Mouse (Mus musculus) limb, embryonic 15.5 days (tissue): Measurements from ENCODE around the gene Olfr921. TPM values are rescaled to one million over a fixed set of nuclear protein-coding genes. Genes with fewer than 3 reads are reported as not detected.

ENCODE experiments used
- ATAC-seq: fragments of 200-750 bp; cut with Nextera tagmentation; 2 replicates; pipeline ENCODE4 v1.8.0; 2017; ENCODE audit warnings: low read depth, moderate TSS enrichment; ENCODE audit not compliant: insufficient number of reproducible peaks, low FRiP score, low TSS enrichment
- H3K27ac ChIP-seq: fragments of 300-500 bp; sonication (generic); 2 replicates; pipeline ENCODE4 v1.5.1; 2015; ENCODE audit warnings: moderate library complexity, mild to moderate bottlenecking, inconsistent platforms
- H3K27me3 ChIP-seq: fragments of 300-500 bp; sonication (generic); 2 replicates; pipeline ENCODE4 v1.6.1; 2015; ENCODE audit warnings: inconsistent platforms
- H3K36me3 ChIP-seq: fragments of 300-500 bp; sonication (generic); 2 replicates; pipeline ENCODE4 v1.6.1; 2015; ENCODE audit warnings: inconsistent platforms
- H3K4me1 ChIP-seq: fragments of 300-500 bp; sonication (generic); 2 replicates; pipeline ENCODE4 v1.6.1; 2015; ENCODE audit warnings: inconsistent platforms
- H3K4me2 ChIP-seq: fragments of 300-500 bp; sonication (generic); 2 replicates; pipeline ENCODE4 v1.6.1; 2015; ENCODE audit warnings: mild to moderate bottlenecking, inconsistent platforms
- H3K4me3 ChIP-seq: fragments of 300-500 bp; sonication (generic); 2 replicates; pipeline ENCODE4 v1.5.1; 2015; ENCODE audit warnings: mild to moderate bottlenecking, inconsistent platforms
- H3K9ac ChIP-seq: fragments of 300-500 bp; sonication (generic); 2 replicates; pipeline ENCODE4 v1.6.1; 2015; ENCODE audit warnings: inconsistent platforms
- H3K9me3 ChIP-seq: fragments of 300-500 bp; sonication (generic); 2 replicates; pipeline ENCODE4 v1.6.1; 2016; ENCODE audit warnings: inconsistent platforms
- WGBS: fragments of 180-500 bp; shearing (Covaris S2); methylation state at CpG from one replicate; pipeline ENCODE4 v1.1.7; 2015; 5-methylcytosine and 5-hydroxymethylcytosine counted together
- polyA plus RNA-seq: library from polyadenylated mRNA; unstranded; fragments of >200 nt; fragmentation: Nextera tagmentation; extraction: Ambion mirVana; gene quantifications from 2 replicates; pipeline ENCODE4 v1.2.1, GENCODE M21; 2015

Olfr921 gene
- polyA plus RNA-seq, result not detected in 2 replicates

DNA sequence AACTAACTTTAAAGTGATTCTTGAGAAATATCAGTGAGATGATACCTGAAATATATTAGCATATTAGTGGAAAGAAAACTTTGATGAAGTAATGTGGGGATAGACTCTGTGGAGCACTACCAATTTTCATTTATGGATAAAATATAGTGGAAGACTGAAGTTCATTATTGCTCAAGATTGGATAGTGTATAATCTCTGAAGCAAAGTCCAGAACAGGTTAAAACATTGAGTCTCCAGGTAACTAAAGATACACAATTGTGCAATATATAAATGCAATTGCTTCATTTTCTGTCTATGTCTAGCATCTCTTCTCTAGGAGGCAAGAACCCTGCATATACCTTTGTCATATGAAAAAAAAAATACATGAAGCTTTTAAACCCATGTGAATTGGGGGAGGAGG, at the start of gene Olfr921:
Gene Olfr921 (plus strand): TSS at position 301 of the 400 bp plus-strand sequence.
- Histone ChIP-seq H3K4me1 (no peaks in the 10 kb centered on the region), H3K9ac (no peak within 1 kb of the TSS), H3K27me3 (no peaks in the 10 kb centered on the region), H3K4me3 (no peak within 1 kb of the TSS), H3K9me3 (no peaks in the 10 kb centered on the region), H3K27ac (no peak within 1 kb of the TSS), H3K4me2 (no peak within 1 kb of the TSS), H3K36me3 (no peaks in the 10 kb centered on the region)
- ATAC-seq, result no peak

- Histone ChIP-seq H3K9ac (no peak overlapping the region), H3K4me3 (no peak overlapping the region), H3K27ac (no peak overlapping the region), H3K4me2 (no peak overlapping the region), H3K4me1 (peaks cover 7% of the 10 kb centered on the region), H3K36me3 (peaks cover 26% of the 10 kb centered on the region), H3K27me3 (no peaks in the 10 kb centered on the region), H3K9me3 (no peaks in the 10 kb centered on the region)
- ATAC-seq, result no peak
- WGBS, result 95% methylated on average over 1 of the region's 1 CpGs
Measured at GRCm38 (mm10) chr9:38724044-38724443, 48.8 kb upstream of the Olfr921 start.

- Histone ChIP-seq H3K4me3 (no peak overlapping the region), H3K36me3 (peaks cover 24% of the 10 kb centered on the region), H3K4me2 (no peak overlapping the region), H3K4me1 (no peaks in the 10 kb centered on the region), H3K27me3 (no peaks in the 10 kb centered on the region), H3K9ac (no peak overlapping the region), H3K9me3 (no peaks in the 10 kb centered on the region), H3K27ac (no peak overlapping the region)
- ATAC-seq, result no peak
- WGBS, result 79% methylated on average over 3 of the region's 3 CpGs
Measured at GRCm38 (mm10) chr9:38728218-38728617, 44.6 kb upstream of the Olfr921 start.

DNA sequence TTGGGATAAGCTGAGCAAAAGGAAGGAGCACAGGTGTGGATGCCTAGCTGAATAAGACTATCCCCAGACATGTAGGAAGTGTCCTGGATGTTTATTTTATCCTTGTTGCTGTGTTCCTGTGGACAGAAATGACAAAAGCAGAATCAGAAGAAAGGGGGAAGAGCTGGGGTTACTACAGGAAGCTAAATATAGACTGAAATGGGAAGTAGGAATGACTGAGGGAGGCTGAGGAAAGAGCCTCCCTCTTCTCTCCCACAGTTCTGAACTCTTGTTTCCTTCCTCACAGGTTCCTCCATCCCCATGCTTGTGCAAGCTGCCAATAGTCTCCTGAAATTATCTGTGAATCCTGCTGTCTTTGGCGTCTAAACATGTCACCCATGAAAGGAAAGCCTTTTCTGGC, 31.5 kb upstream of the Olfr921 start:
- Histone ChIP-seq H3K4me3 (no peak overlapping the region), H3K9me3 (no peaks in the 10 kb centered on the region), H3K9ac (no peak overlapping the region), H3K36me3 (peaks cover 8% of the 10 kb centered on the region; the same call in 1 of the 2 replicates), H3K27me3 (no peaks in the 10 kb centered on the region), H3K27ac (no peak overlapping the region), H3K4me2 (no peak overlapping the region), H3K4me1 (no peaks in the 10 kb centered on the region)
- no peak for ATAC-seq
- 84% methylated on average over 1 of the region's 1 CpGs for WGBS

GRCm38 (mm10) chr9:38744619-38745315, 28.1 kb upstream of the Olfr921 start:
- no peaks in the 10 kb centered on the region for H3K9me3 ChIP-seq
- H3K27ac ChIP-seq, result no peak overlapping the region
- 0 out of 2 replicates have a peak, but pooled peaks cover 8% of the 10 kb centered on the region for H3K36me3 ChIP-seq
- H3K9ac ChIP-seq, result no peak overlapping the region
- no peaks in the 10 kb centered on the region for H3K27me3 ChIP-seq
- WGBS, result 86% methylated on average over 4 of the region's 4 CpGs
- no peak overlapping the region for H3K4me3 ChIP-seq
- no peaks in the 10 kb centered on the region for H3K4me1 ChIP-seq
- H3K4me2 ChIP-seq, result no peak overlapping the region
- ATAC-seq, result no peak

DNA sequence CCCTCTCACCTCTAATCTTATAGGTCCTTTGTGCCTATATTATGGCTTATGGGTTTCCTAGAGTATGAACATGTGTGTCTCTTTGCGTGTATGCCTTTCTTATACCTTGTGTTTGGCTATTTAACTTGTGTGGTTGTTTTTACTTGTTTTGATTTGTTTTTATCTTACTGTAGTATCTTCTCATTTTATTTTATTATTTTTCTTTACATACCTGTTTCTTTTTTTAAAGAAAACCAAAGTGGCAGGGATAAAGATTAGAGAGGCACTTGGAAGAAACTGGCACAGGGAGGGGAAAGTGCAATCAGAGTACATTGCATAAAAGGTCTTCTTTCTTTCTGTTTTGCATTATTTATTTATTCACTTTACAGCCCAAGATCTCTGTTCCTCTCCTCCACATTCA, 20.9 kb upstream of the Olfr921 start, which contains the start of gene Olfr920:
Gene Olfr920 (plus strand): TSS at position 301 of the 400 bp plus-strand sequence.
- Histone ChIP-seq H3K4me2 (no peak within 1 kb of the TSS), H3K27me3 (no peaks in the 10 kb centered on the region), H3K9me3 (no peaks in the 10 kb centered on the region), H3K9ac (no peak within 1 kb of the TSS), H3K4me1 (no peaks in the 10 kb centered on the region), H3K4me3 (no peak within 1 kb of the TSS), H3K36me3 (no peaks in the 10 kb centered on the region), H3K27ac (no peak within 1 kb of the TSS)
- no peak for ATAC-seq
- 88% methylated on average over 1 of the region's 1 CpGs for WGBS

DNA sequence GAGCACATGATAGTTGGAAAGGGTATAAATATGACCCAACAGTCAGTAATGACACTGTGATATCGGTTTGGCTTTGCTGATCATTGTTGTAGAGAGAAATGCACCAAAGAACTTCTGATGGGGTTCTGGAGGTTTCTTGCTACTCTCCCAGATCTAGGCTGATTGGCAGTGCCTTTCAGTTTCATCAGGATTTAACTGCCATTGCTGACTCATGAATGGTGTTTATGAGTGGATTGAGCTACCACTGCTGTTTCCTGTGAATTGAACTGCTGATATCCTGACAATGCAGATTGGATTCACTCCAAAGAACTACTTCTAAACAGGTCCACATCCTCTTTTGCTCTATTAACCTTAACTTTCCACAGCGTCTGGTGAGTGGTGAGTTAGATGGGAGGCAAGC, 19.8 kb downstream of the Olfr921 start:
- no peaks in the 10 kb centered on the region for H3K36me3 ChIP-seq
- no peak overlapping the region for H3K27ac ChIP-seq
- ATAC-seq, result no peak
- no peak overlapping the region for H3K4me2 ChIP-seq
- no peak overlapping the region for H3K4me3 ChIP-seq
- H3K9ac ChIP-seq, result no peak overlapping the region
- 79% methylated on average over 2 of the region's 2 CpGs for WGBS
- H3K9me3 ChIP-seq, result no peaks in the 10 kb centered on the region
- H3K4me1 ChIP-seq, result no peaks in the 10 kb centered on the region
- H3K27me3 ChIP-seq, result no peaks in the 10 kb centered on the region

GRCm38 (mm10) chr9:38805696-38806095, 32.8 kb downstream of the Olfr921 start:
- Histone ChIP-seq H3K9ac (no peak overlapping the region), H3K27ac (no peak overlapping the region), H3K4me1 (no peaks in the 10 kb centered on the region), H3K9me3 (no peaks in the 10 kb centered on the region), H3K4me2 (no peak overlapping the region), H3K36me3 (no peaks in the 10 kb centered on the region), H3K4me3 (no peak overlapping the region), H3K27me3 (no peaks in the 10 kb centered on the region)
- no peak for ATAC-seq

DNA sequence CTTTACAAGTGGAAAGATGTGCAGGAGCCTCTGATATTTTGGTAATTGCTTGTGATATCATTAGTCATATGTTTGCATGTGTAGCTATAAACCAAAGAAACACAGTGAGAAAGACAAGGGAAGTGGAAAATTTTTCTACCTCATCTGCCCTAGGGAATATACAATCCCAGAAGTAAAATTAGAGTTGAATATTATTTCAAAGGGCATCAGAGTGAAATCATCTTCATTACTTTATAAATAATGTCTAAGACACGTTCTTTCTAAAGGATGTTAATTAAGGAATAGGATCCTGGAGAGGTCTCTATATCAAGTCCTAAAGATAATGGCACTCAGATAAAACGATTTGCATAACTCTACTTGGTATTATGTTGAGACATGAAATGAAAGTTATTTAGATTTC, 41.4 kb downstream of the Olfr921 start, which contains the start of gene Olfr922:
Gene Olfr922 (plus strand): TSS at position 301 of the 400 bp plus-strand sequence.
- no peak within 1 kb of the TSS for H3K9ac ChIP-seq
- H3K4me2 ChIP-seq, result no peak within 1 kb of the TSS
- H3K9me3 ChIP-seq, result no peaks in the 10 kb centered on the region
- 58% methylated on average over 2 of the region's 2 CpGs for WGBS
- H3K27me3 ChIP-seq, result no peaks in the 10 kb centered on the region
- no peaks in the 10 kb centered on the region for H3K4me1 ChIP-seq
- H3K36me3 ChIP-seq, result no peaks in the 10 kb centered on the region
- H3K4me3 ChIP-seq, result no peak within 1 kb of the TSS
- H3K27ac ChIP-seq, result no peak within 1 kb of the TSS
- no peak for ATAC-seq

DNA sequence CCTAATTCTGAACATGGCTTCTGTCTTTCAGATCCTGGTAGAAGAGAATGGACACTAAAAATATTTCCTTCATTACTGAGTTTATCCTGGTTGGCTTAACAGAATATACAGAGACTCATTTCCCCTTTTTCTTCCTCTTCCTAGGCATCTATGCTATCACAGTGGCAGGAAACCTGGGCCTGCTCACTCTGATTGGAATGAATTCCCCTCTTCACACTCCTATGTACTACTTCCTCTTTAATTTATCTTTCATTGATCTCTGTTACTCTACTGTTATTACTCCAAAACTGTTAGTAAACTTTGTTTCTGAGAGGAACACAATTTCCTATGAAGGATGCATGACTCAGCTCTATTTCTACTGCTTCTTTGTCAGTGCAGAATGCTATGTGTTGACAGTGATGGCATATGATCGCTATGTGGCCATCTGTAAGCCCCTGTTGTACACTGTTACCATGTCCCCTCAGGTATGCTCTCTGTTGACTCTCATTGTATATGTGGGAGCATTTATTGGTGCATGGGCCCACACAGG, 42.7 kb downstream of the Olfr921 start:
- H3K27me3 ChIP-seq, result no peaks in the 10 kb centered on the region
- H3K4me3 ChIP-seq, result no peak overlapping the region
- no peak overlapping the region for H3K27ac ChIP-seq
- H3K4me1 ChIP-seq, result no peaks in the 10 kb centered on the region
- 86% methylated on average over 1 of the region's 1 CpGs for WGBS
- no peak for ATAC-seq
- H3K9ac ChIP-seq, result no peak overlapping the region
- no peaks in the 10 kb centered on the region for H3K36me3 ChIP-seq
- no peaks in the 10 kb centered on the region for H3K9me3 ChIP-seq
- H3K4me2 ChIP-seq, result no peak overlapping the region

GRCm38 (mm10) chr9:38826245-38826644, 53.4 kb downstream of the Olfr921 start, which contains the start of gene Olfr923:
Gene Olfr923 (plus strand): TSS chr9:38826545.
- H3K27ac ChIP-seq, result no peak within 1 kb of the TSS
- no peak within 1 kb of the TSS for H3K9ac ChIP-seq
- no peaks in the 10 kb centered on the region for H3K27me3 ChIP-seq
- 84% methylated on average over 1 of the region's 1 CpGs for WGBS
- ATAC-seq, result no peak
- no peaks in the 10 kb centered on the region for H3K9me3 ChIP-seq
- H3K4me3 ChIP-seq, result no peak within 1 kb of the TSS
- H3K36me3 ChIP-seq, result no peaks in the 10 kb centered on the region
- H3K4me2 ChIP-seq, result no peak within 1 kb of the TSS
- no peaks in the 10 kb centered on the region for H3K4me1 ChIP-seq
